In genomic region chr1:132319242-132319641, GRCm38 (mm10) we compare ENCODE assay signal across 8 mouse cellular contexts. TPM values are rescaled to one million over a fixed set of nuclear protein-coding genes. Genes with fewer than 3 reads are reported as not detected.
DNase-seq lines count a peak whose midpoint lies in the region; ATAC-seq lines count a peak whose summit lies in the region.

No protein-coding gene starts in this region.

- H3K36me3 ChIP-seq in liver, embryonic 15.5 days (replicated peaks) = no peaks in the 10 kb centered on the region
- H3K36me3 ChIP-seq in liver, embryonic 12.5 days = no peaks in the 10 kb centered on the region
- no peaks in the 10 kb centered on the region; the same call in 1 of the 2 replicates for H3K36me3 ChIP-seq in neural tube, embryonic 12.5 days

- H3K27ac ChIP-seq in liver, embryonic 15.5 days (replicated peaks) = no peak overlapping the region
- H3K27ac ChIP-seq in liver, embryonic 12.5 days = no peak overlapping the region
- H3K27ac ChIP-seq in neural tube, embryonic 12.5 days = peak overlapping the region; percentile 54; the same call in 1 of the 2 replicates

- ATAC-seq in liver, embryonic 15.5 days (ENCODE audit: insufficient read depth) = no peak
- no peak for ATAC-seq in liver, embryonic 12.5 days
- ATAC-seq in neural tube, embryonic 12.5 days (ENCODE audit: low FRiP score, low read depth) = no peak; the same call in 1 of the 2 replicates

- no peaks in the 10 kb centered on the region for H3K9me3 ChIP-seq in liver, embryonic 15.5 days (replicated peaks)
- H3K9me3 ChIP-seq in liver, embryonic 12.5 days (replicated peaks) = no peaks in the 10 kb centered on the region
- H3K9me3 ChIP-seq in neural tube, embryonic 12.5 days = no peaks in the 10 kb centered on the region

- peak overlapping the region; percentile 12; the same call in 1 of the 2 replicates for H3K4me2 ChIP-seq in liver, embryonic 15.5 days
- no peak overlapping the region for H3K4me2 ChIP-seq in liver, embryonic 12.5 days
- peak overlapping the region; percentile 89 for H3K4me2 ChIP-seq in neural tube, embryonic 12.5 days (replicated peaks)

- intact Hi-C loops in gastrocnemius, postnatal 14 days (cut with DNase I; ENCODE audit: low total_unique reads) = no loop called here

- peaks cover 44% of the 10 kb centered on the region for H3K4me1 ChIP-seq in liver, embryonic 15.5 days (replicated peaks)
- peaks cover 29% of the 10 kb centered on the region for H3K4me1 ChIP-seq in liver, embryonic 12.5 days
- H3K4me1 ChIP-seq in neural tube, embryonic 12.5 days = peaks cover 73% of the 10 kb centered on the region

- DNase-seq in cerebellum, adult 8-10 months = peak; percentile 68
- DNase-seq in gastrocnemius, postnatal 14 days = peak; percentile 56
- DNase-seq in kidney, postnatal 4 days = peak; percentile 85 to 91
- DNase-seq in thymus, postnatal 0 days (ENCODE audit: low spot score) = no peak
- DNase-seq in embryo, embryonic 11 days = no peak

- 47% methylated on average over 5 of the region's 5 CpGs for WGBS in liver, embryonic 15.5 days (ENCODE audit: insufficient replicate concordance)
- 57% methylated on average over 5 of the region's 5 CpGs for WGBS in liver, embryonic 12.5 days (ENCODE audit: insufficient replicate concordance)
- 48% methylated on average over 5 of the region's 5 CpGs for WGBS in neural tube, embryonic 12.5 days

- peaks cover 57% of the 10 kb centered on the region for H3K27me3 ChIP-seq in liver, embryonic 15.5 days
- H3K27me3 ChIP-seq in liver, embryonic 12.5 days (replicated peaks) = peaks cover 54% of the 10 kb centered on the region
- H3K27me3 ChIP-seq in neural tube, embryonic 12.5 days (replicated peaks) = no peaks in the 10 kb centered on the region

- H3K9ac ChIP-seq in liver, embryonic 15.5 days = no peak overlapping the region
- no peak overlapping the region for H3K9ac ChIP-seq in liver, embryonic 12.5 days
- H3K9ac ChIP-seq in neural tube, embryonic 12.5 days = no peak overlapping the region

- no peak overlapping the region for H3K4me3 ChIP-seq in liver, embryonic 15.5 days (replicated peaks)
- H3K4me3 ChIP-seq in liver, embryonic 12.5 days = no peak overlapping the region
- H3K4me3 ChIP-seq in neural tube, embryonic 12.5 days = no peak overlapping the region

RNA-seq across cellular contexts. Expression of gene Nuak2, which starts 3.3 kb away (rescaled TPM):
- 3.1 and 3.6 TPM in 2 replicates for polyA plus RNA-seq in liver, embryonic 15.5 days (2015; fragmentation: Nextera tagmentation; extraction: Ambion mirVana)
- polyA plus RNA-seq in liver, embryonic 12.5 days (2016; fragmentation: Nextera tagmentation; extraction: Ambion mirVana) = 1.3 and 1.7 TPM in 2 replicates
- 1 to 10 TPM; 1.1 to 1.5 TPM for total RNA-seq in gastrocnemius, postnatal 14 days (2021)
- polyA plus RNA-seq in neural tube, embryonic 12.5 days (2016; fragmentation: Nextera tagmentation; extraction: Ambion mirVana) = 21.8 and 22.8 TPM in 2 replicates
- polyA plus RNA-seq in thymus, postnatal 0 days (2015; fragmentation: Nextera tagmentation; extraction: Ambion mirVana) = 1.7 and 2.2 TPM in 2 replicates

RNA-seq across cellular contexts. Expression of gene Klhdc8a, which starts 20.8 kb away (rescaled TPM):
- polyA plus RNA-seq in liver, embryonic 15.5 days (2015; fragmentation: Nextera tagmentation; extraction: Ambion mirVana) = 0.07 and 0.08 TPM in 2 replicates
- polyA plus RNA-seq in liver, embryonic 12.5 days (2016; fragmentation: Nextera tagmentation; extraction: Ambion mirVana) = 0.06 and 0.07 TPM in 2 replicates
- total RNA-seq in gastrocnemius, postnatal 14 days (2021) = under 1 TPM; 0.39 to 0.42 TPM
- polyA plus RNA-seq in neural tube, embryonic 12.5 days (2016; fragmentation: Nextera tagmentation; extraction: Ambion mirVana) = 3.3 and 4.0 TPM in 2 replicates
- polyA plus RNA-seq in thymus, postnatal 0 days (2015; fragmentation: Nextera tagmentation; extraction: Ambion mirVana) = 3.6 and 4.5 TPM in 2 replicates

Comparison
In these comparisons a context has a peak if more than half of its experiments do, and no peak if none do; other contexts are left out.
1. DNase-seq: peak in cerebellum, adult 8-10 months (single experiment), gastrocnemius, postnatal 14 days (single experiment) and kidney, postnatal 4 days (2 of 2); none in thymus, postnatal 0 days (single experiment) and embryo, embryonic 11 days (single experiment).